Mouse (Mus musculus): Measurements from ENCODE around the gene Tex38. TPM values are rescaled to one million over a fixed set of nuclear protein-coding genes. Genes with fewer than 3 reads are reported as not detected.

Gene Tex38
- total and polyA plus RNA-seq, 2 experiments from 2014 or later = 0.30 TPM; not detected in 1

DNA sequence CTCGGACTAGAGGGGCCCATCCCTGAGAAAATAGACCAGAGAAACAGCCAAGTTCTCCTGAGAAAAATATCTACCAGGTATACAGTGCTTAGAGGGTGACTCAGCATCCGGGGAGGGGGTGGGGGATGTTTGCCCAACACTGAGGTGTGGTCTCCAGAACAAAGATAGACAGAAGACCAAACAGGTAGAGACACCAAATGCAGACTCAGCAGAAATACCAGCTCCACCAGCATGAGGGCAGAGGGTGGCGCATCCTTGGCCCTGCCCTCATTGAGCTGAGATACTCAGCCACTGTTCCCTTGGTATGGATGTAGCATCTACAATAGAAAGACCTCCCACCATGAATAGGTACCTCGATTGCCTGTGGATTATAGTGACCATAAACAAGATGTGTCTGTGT, 46.0 kb downstream of the Tex38 start:
- Histone ChIP-seq H3K4me3 (ENCODE audit: low read depth, low read length) (no peak overlapping the region), H3K27ac (ENCODE audit: low read depth) (no peak overlapping the region), H3K9ac (replicated peaks; ENCODE audit: low read depth, low read length) (no peak overlapping the region), H3K4me2 (ENCODE audit: low read depth, low read length) (no peak overlapping the region), H3K9me3 (replicated peaks; ENCODE audit: control insufficient read depth, low read length) (no peaks in the 10 kb centered on the region), H3K4me1 (ENCODE audit: control insufficient read depth, insufficient read depth) (peaks cover 16% of the 10 kb centered on the region), H3K36me3 (replicated peaks; ENCODE audit: control insufficient read depth, insufficient read depth, low read length) (peaks cover under 1% of the 10 kb centered on the region; the same call in 1 of the 2 replicates), H3K27me3 (ENCODE audit: control insufficient read depth, insufficient read depth, low read length) (no peaks in the 10 kb centered on the region; the same call in 1 of the 2 replicates)
- no peak for ATAC-seq (ENCODE audit: insufficient read depth, low read depth)
- no peak for DNase-seq (ENCODE audit: low spot score)
- WGBS = 57% methylated on average over 4 of the region's 4 CpGs
- TF ChIP-seq CTCF (IDR thresholded peaks at IDR 0.05; ENCODE audit: low read depth) (no peak), EP300 (IDR thresholded peaks at IDR 0.05; ENCODE audit: low read depth) (no peak)

DNA sequence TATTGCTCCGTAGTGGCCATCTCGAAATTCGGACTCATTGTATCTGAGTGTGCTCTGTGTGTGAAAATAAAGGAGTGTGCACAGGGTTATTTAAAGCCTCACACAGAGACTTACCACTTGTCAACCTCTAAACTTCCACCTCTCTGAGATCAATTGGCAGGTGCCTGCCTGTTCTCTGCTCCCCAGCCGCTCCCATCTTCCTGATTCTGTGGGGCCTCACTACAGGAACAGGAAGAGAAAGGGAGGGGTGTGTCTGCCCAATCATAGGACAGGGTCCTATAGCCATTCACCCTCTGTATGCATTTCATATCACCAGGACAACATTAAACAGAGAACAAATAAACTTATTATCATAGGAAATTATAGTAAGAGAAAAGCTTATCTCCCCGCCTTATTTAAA, 47.1 kb downstream of the Tex38 start:
- no peak overlapping the region for H3K27ac ChIP-seq (ENCODE audit: low read depth)
- no peak overlapping the region for H3K4me3 ChIP-seq (ENCODE audit: low read depth, low read length)
- no peaks in the 10 kb centered on the region for H3K9me3 ChIP-seq (replicated peaks; ENCODE audit: control insufficient read depth, low read length)
- 55% methylated on average over 5 of the region's 5 CpGs for WGBS
- H3K36me3 ChIP-seq (replicated peaks; ENCODE audit: control insufficient read depth, insufficient read depth, low read length) = no peaks in the 10 kb centered on the region
- no peaks in the 10 kb centered on the region; the same call in 1 of the 2 replicates for H3K27me3 ChIP-seq (ENCODE audit: control insufficient read depth, insufficient read depth, low read length)
- no peak for TF ChIP-seq CTCF (IDR thresholded peaks at IDR 0.05; ENCODE audit: low read depth)
- no peak for TF ChIP-seq EP300 (IDR thresholded peaks at IDR 0.05; ENCODE audit: low read depth)
- H3K4me1 ChIP-seq (ENCODE audit: control insufficient read depth, insufficient read depth) = peaks cover 6% of the 10 kb centered on the region
- no peak overlapping the region for H3K4me2 ChIP-seq (ENCODE audit: low read depth, low read length)
- ATAC-seq (ENCODE audit: insufficient read depth, low read depth) = no peak
- no peak for DNase-seq (ENCODE audit: low spot score)
- H3K9ac ChIP-seq (replicated peaks; ENCODE audit: low read depth, low read length) = no peak overlapping the region

DNA sequence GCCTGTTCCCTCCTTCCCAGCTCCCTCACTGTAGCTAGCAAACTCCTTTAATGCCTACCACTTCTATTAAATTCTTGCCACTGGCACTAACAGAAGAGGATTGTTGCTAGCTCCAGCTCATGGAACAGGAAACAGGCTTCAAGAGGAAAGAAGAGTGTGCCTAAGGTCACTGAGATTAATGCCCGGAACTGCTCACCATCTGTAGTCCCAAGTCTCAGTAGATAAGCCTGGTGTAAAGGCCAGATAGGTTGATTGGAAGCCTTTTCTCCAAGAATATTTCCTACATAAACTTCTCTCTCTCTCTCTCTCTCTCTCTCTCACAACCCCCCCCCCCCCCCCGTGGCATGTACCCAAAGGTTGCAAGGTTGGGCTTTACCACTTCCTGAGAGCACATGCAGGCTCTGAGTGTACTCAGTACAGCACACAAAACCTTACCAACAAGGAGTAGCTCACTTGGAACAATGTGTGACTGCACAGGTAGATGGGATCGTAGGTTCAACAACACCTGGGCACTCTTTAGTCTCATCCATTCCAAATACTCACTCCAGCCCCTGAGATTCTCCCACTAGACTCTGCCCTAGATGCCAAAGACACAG, 48.5 kb downstream of the Tex38 start:
- Histone ChIP-seq H3K9me3 (replicated peaks; ENCODE audit: control insufficient read depth, low read length) (no peaks in the 10 kb centered on the region), H3K4me2 (ENCODE audit: low read depth, low read length) (no peak overlapping the region), H3K4me1 (ENCODE audit: control insufficient read depth, insufficient read depth) (no peaks in the 10 kb centered on the region), H3K4me3 (ENCODE audit: low read depth, low read length) (no peak overlapping the region), H3K9ac (replicated peaks; ENCODE audit: low read depth, low read length) (no peak overlapping the region), H3K27me3 (ENCODE audit: control insufficient read depth, insufficient read depth, low read length) (no peaks in the 10 kb centered on the region; the same call in 1 of the 2 replicates), H3K27ac (ENCODE audit: low read depth) (no peak overlapping the region), H3K36me3 (replicated peaks; ENCODE audit: control insufficient read depth, insufficient read depth, low read length) (no peaks in the 10 kb centered on the region)
- TF ChIP-seq EP300 (IDR thresholded peaks at IDR 0.05; ENCODE audit: low read depth) (no peak), CTCF (IDR thresholded peaks at IDR 0.05; ENCODE audit: low read depth) (no peak)
- ATAC-seq (ENCODE audit: insufficient read depth, low read depth) = no peak
- WGBS = 55% methylated on average over 3 of the region's 3 CpGs
- DNase-seq (ENCODE audit: low spot score) = no peak

DNA sequence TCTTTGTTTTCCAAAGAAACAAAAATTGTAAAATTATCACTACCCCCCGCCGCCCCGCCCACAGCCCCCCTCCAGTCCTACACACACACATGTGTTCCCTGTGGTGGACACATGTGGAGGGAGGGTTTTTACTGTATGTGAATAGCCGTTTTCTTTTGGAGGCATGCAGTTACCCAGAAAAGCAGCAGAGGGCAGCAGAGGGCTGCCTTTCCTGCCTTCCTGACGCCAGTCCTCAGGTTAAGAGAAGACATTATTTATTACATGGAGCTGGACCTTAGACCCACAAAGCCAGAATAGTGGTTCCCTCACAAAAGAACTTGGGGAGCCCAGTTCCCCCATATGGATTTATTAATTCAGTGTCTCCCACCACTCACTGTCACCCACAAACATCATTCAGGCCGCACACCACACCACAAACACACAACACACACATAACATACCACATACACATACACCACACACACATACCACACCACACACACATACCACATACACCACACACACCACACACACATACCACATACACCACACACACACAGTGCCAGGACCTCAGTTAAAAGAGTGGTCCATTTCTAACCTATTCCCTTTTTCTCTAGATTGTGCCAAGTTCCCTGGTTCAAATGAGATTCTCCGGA, 49.1 kb downstream of the Tex38 start:
- Histone ChIP-seq H3K27me3 (ENCODE audit: control insufficient read depth, insufficient read depth, low read length) (no peaks in the 10 kb centered on the region; the same call in 1 of the 2 replicates), H3K4me3 (ENCODE audit: low read depth, low read length) (no peak overlapping the region), H3K4me1 (ENCODE audit: control insufficient read depth, insufficient read depth) (no peaks in the 10 kb centered on the region), H3K9ac (replicated peaks; ENCODE audit: low read depth, low read length) (no peak overlapping the region), H3K4me2 (ENCODE audit: low read depth, low read length) (no peak overlapping the region), H3K36me3 (replicated peaks; ENCODE audit: control insufficient read depth, insufficient read depth, low read length) (no peaks in the 10 kb centered on the region), H3K27ac (ENCODE audit: low read depth) (no peak overlapping the region), H3K9me3 (replicated peaks; ENCODE audit: control insufficient read depth, low read length) (no peaks in the 10 kb centered on the region)
- TF ChIP-seq CTCF (IDR thresholded peaks at IDR 0.05; ENCODE audit: low read depth) = peak; percentile 89
- TF ChIP-seq EP300 (IDR thresholded peaks at IDR 0.05; ENCODE audit: low read depth) = no peak
- 22% methylated on average over 7 of the region's 7 CpGs for WGBS
- peak; percentile 51 for DNase-seq (ENCODE audit: low spot score)
- peak; percentile 71; the same call in 1 of the 2 replicates for ATAC-seq (ENCODE audit: insufficient read depth, low read depth)

Other genes with a start within 250 kb of the Tex38 start
- not detected in 2 replicates for gene Cyp4a31, start 217.4 kb downstream of the Tex38 start, total RNA-seq (2014; rRNA removed; ENCODE audit: low replicate concordance)
- not detected in 2 replicates for gene Cyp4a31, start 217.4 kb downstream of the Tex38 start, polyA plus RNA-seq (2015; fragmentation: Nextera tagmentation; extraction: Ambion mirVana)
- gene Cyp4a32, start 180.0 kb downstream of the Tex38 start, total RNA-seq (2014; rRNA removed; ENCODE audit: low replicate concordance) = not detected in 2 replicates
- gene Cyp4a32, start 180.0 kb downstream of the Tex38 start, polyA plus RNA-seq (2015; fragmentation: Nextera tagmentation; extraction: Ambion mirVana) = not detected in 2 replicates
- 8.7 and 14.5 TPM in 2 replicates for gene Cyp4b1, start 133.3 kb downstream of the Tex38 start, total RNA-seq (2014; rRNA removed; ENCODE audit: low replicate concordance)
- 8.7 and 9.4 TPM in 2 replicates for gene Cyp4b1, start 133.3 kb downstream of the Tex38 start, polyA plus RNA-seq (2015; fragmentation: Nextera tagmentation; extraction: Ambion mirVana)
- gene Efcab14, start 43.3 kb downstream of the Tex38 start, total RNA-seq (2014; rRNA removed; ENCODE audit: low replicate concordance) = 20.8 and 30.3 TPM in 2 replicates
- gene Efcab14, start 43.3 kb downstream of the Tex38 start, polyA plus RNA-seq (2015; fragmentation: Nextera tagmentation; extraction: Ambion mirVana) = 16.3 and 17.1 TPM in 2 replicates
- gene Atpaf1, start 3.8 kb upstream of the Tex38 start, total RNA-seq (2014; rRNA removed; ENCODE audit: low replicate concordance) = 40.0 and 49.0 TPM in 2 replicates
- 75.9 and 86.4 TPM in 2 replicates for gene Atpaf1, start 3.8 kb upstream of the Tex38 start, polyA plus RNA-seq (2015; fragmentation: Nextera tagmentation; extraction: Ambion mirVana)
- gene Mob3c, start 47.1 kb upstream of the Tex38 start, total RNA-seq (2014; rRNA removed; ENCODE audit: low replicate concordance) = 3.1 and 4.9 TPM in 2 replicates
- gene Mob3c, start 47.1 kb upstream of the Tex38 start, polyA plus RNA-seq (2015; fragmentation: Nextera tagmentation; extraction: Ambion mirVana) = 5.5 and 6.4 TPM in 2 replicates
- gene Mknk1, start 58.2 kb upstream of the Tex38 start, total RNA-seq (2014; rRNA removed; ENCODE audit: low replicate concordance) = 10.9 and 15.4 TPM in 2 replicates
- 15.5 and 16.6 TPM in 2 replicates for gene Mknk1, start 58.2 kb upstream of the Tex38 start, polyA plus RNA-seq (2015; fragmentation: Nextera tagmentation; extraction: Ambion mirVana)
- gene Kncn, start 103.4 kb upstream of the Tex38 start, total RNA-seq (2014; rRNA removed; ENCODE audit: low replicate concordance) = not detected in 2 replicates
- not detected in 2 replicates for gene Kncn, start 103.4 kb upstream of the Tex38 start, polyA plus RNA-seq (2015; fragmentation: Nextera tagmentation; extraction: Ambion mirVana)
- gene 6430628N08Rik, start 109.6 kb upstream of the Tex38 start, total RNA-seq (2014; rRNA removed; ENCODE audit: low replicate concordance) = not detected in 2 replicates
- not detected in 2 replicates for gene 6430628N08Rik, start 109.6 kb upstream of the Tex38 start, polyA plus RNA-seq (2015; fragmentation: Nextera tagmentation; extraction: Ambion mirVana)
- not detected in 2 replicates for gene Dmbx1, start 158.9 kb upstream of the Tex38 start, total RNA-seq (2014; rRNA removed; ENCODE audit: low replicate concordance)
- gene Dmbx1, start 158.9 kb upstream of the Tex38 start, polyA plus RNA-seq (2015; fragmentation: Nextera tagmentation; extraction: Ambion mirVana) = not detected in 2 replicates
- gene Faah, start 236.9 kb upstream of the Tex38 start, total RNA-seq (2014; rRNA removed; ENCODE audit: low replicate concordance) = 0.80 and 3.3 TPM in 2 replicates
- 0.61 and 0.65 TPM in 2 replicates for gene Faah, start 236.9 kb upstream of the Tex38 start, polyA plus RNA-seq (2015; fragmentation: Nextera tagmentation; extraction: Ambion mirVana)

All from heart, postnatal 0 days (tissue).